Mouse (Mus musculus) stomach, embryonic 15.5 days (tissue): ENCODE results near the gene Tprn. TPM values are rescaled to one million over a fixed set of nuclear protein-coding genes. Genes with fewer than 3 reads are reported as not detected.
"Not testable (repeated sequence)": the region's sequence is repeated elsewhere in the genome, so short reads cannot be mapped to it uniquely, and the experiment has no call there.

Experiments used
- ATAC-seq: fragments of 200-750 bp; cut with Nextera tagmentation; 2 replicates; pipeline ENCODE4 v1.8.0; 2017; ENCODE audit warnings: low read depth, moderate number of reproducible peaks, moderate TSS enrichment; ENCODE audit not compliant: insufficient read depth, low FRiP score
- H3K27ac ChIP-seq: fragments of 300-500 bp; sonication (generic); 2 replicates; pipeline ENCODE4 v1.5.1; 2015; ENCODE audit warnings: mild to moderate bottlenecking, inconsistent platforms
- H3K27me3 ChIP-seq: fragments of 300-500 bp; sonication (generic); replicated peaks from 2 replicates; pipeline ENCODE4 v1.6.1; 2015; ENCODE audit warnings: inconsistent platforms
- H3K36me3 ChIP-seq: fragments of 300-500 bp; sonication (generic); 2 replicates; pipeline ENCODE4 v1.6.1; 2015; ENCODE audit warnings: inconsistent platforms
- H3K4me1 ChIP-seq: fragments of 300-500 bp; sonication (generic); 2 replicates; pipeline ENCODE4 v1.6.1; 2015; ENCODE audit warnings: inconsistent platforms
- H3K4me2 ChIP-seq: fragments of 300-500 bp; sonication (generic); 2 replicates; pipeline ENCODE4 v1.6.1; 2015; ENCODE audit warnings: mild to moderate bottlenecking, inconsistent platforms
- H3K4me3 ChIP-seq: fragments of 300-500 bp; sonication (generic); replicated peaks from 2 replicates; pipeline ENCODE4 v1.5.1; 2015; ENCODE audit warnings: inconsistent platforms
- H3K9ac ChIP-seq: fragments of 300-500 bp; sonication (generic); 2 replicates; pipeline ENCODE4 v1.6.1; 2015; ENCODE audit warnings: inconsistent platforms
- H3K9me3 ChIP-seq: fragments of 300-500 bp; sonication (generic); 2 replicates; pipeline ENCODE4 v1.6.1; 2016; ENCODE audit warnings: inconsistent platforms
- WGBS: fragments of 180-500 bp; shearing (Covaris S2); methylation state at CpG from one replicate; pipeline ENCODE4 v1.1.7; 2015; 5-methylcytosine and 5-hydroxymethylcytosine counted together
- polyA plus RNA-seq: library from polyadenylated mRNA; unstranded; fragments of >200 nt; fragmentation: Nextera tagmentation; extraction: Ambion mirVana; gene quantifications from 2 replicates; pipeline ENCODE4 v1.2.1, GENCODE M21; 2015

Gene Tprn
- polyA plus RNA-seq, 1 experiment from 2014 or later = 17.7 TPM

DNA sequence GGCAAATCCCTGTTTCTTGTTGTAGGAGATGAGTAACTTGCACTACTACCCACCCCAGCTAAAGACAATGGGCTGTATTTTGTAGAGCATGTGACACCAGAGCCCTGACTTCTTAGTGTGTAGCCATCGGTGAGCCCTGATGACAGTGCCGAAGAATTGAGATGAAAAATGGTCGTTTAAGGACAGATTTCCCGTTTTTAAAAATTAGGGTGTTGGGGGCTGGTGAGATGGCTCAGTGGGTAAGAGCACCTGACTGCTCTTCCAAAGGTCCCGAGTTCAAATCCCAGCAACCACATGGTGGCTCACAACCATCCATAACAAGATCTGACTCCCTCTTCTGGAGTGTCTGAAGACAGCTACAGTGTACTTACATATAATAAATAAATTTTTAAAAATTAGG is 5.2 kb upstream of the Tprn start:
- not testable (repeated sequence) for H3K27me3 ChIP-seq, ATAC-seq, H3K27ac ChIP-seq, H3K9me3 ChIP-seq, H3K9ac ChIP-seq, H3K36me3 ChIP-seq, H3K4me3 ChIP-seq, H3K4me2 ChIP-seq
- peaks cover 14% of the 10 kb centered on the region for H3K4me1 ChIP-seq
- WGBS = 86% methylated on average over 5 of the region's 5 CpGs

GRCm38 (mm10) chr2:25258887-25259286 is 3.5 kb upstream of the Tprn start:
- WGBS = 50% methylated on average over 2 of the region's 2 CpGs

GRCm38 (mm10) chr2:25261870-25262269 is 548 bp upstream of the Tprn start:
- peak overlapping the region; percentile 84 for H3K4me2 ChIP-seq
- no peaks in the 10 kb centered on the region for H3K9me3 ChIP-seq
- peaks cover 5% of the 10 kb centered on the region; the same call in 1 of the 2 replicates for H3K27me3 ChIP-seq
- WGBS = 51% methylated on average over 12 of the region's 12 CpGs
- peak overlapping the region; percentile 74 for H3K4me3 ChIP-seq
- H3K9ac ChIP-seq = no peak overlapping the region
- H3K27ac ChIP-seq = peak overlapping the region; percentile 77
- peaks cover 33% of the 10 kb centered on the region for H3K4me1 ChIP-seq
- no peak for ATAC-seq
- H3K36me3 ChIP-seq = no peaks in the 10 kb centered on the region

More at GRCm38 (mm10) chr2:25258887-25259286, 3.5 kb upstream of the Tprn start:
- no peaks in the 10 kb centered on the region for H3K36me3 ChIP-seq
- no peak overlapping the region for H3K4me3 ChIP-seq
- no peak overlapping the region for H3K9ac ChIP-seq
- H3K4me2 ChIP-seq = no peak overlapping the region
- peaks cover 4% of the 10 kb centered on the region; the same call in 1 of the 2 replicates for H3K27me3 ChIP-seq
- no peak overlapping the region for H3K27ac ChIP-seq
- H3K4me1 ChIP-seq = peaks cover 22% of the 10 kb centered on the region
- no peaks in the 10 kb centered on the region for H3K9me3 ChIP-seq
- no peak for ATAC-seq

GRCm38 (mm10) chr2:25262795-25263622 is 591 bp downstream of the Tprn start:
- WGBS = under 1% methylated on average over 82 of the region's 82 CpGs

DNA sequence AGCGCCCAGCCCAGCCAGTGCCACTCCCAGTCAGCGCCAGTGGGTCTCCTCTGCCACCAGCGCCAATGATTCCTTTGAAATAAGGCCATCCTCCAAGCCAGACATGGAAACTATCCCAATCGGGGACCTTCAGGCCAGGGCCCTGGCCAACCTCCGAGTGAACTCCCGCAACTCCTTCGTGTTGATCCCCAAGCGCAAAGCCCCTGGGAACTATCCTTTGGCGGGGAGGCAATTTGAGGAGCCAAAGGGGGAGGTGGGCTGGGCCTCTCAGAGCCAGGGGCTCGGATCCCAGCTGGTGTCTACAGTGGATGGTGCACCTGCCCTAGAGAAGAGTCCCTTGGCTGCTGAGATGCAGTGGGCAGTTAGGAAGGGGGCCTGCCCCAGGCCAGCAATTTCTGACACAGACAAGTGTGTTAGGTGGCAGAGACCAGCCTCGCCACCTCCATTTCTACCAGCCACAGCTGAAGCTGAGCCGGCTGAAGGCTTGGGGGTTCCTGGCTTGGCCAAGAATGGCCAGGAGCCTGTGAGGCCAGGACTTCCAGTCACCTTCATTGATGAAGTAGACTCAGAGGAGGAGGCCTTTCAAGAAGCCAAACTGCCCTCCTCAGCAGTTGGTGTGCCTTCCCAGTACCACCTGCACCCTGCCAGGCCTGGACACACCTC is 1.3 kb downstream of the Tprn start:
- H3K27ac ChIP-seq = no peak overlapping the region
- 24% methylated on average over 12 of the region's 12 CpGs for WGBS
- H3K36me3 ChIP-seq = no peaks in the 10 kb centered on the region
- ATAC-seq = no peak
- H3K4me3 ChIP-seq = peak overlapping the region; percentile 74
- no peaks in the 10 kb centered on the region for H3K9me3 ChIP-seq
- H3K27me3 ChIP-seq = peaks cover 5% of the 10 kb centered on the region; the same call in 1 of the 2 replicates
- peaks cover 41% of the 10 kb centered on the region for H3K4me1 ChIP-seq
- peak overlapping the region; percentile 27; the same call in 1 of the 2 replicates for H3K9ac ChIP-seq
- peak overlapping the region; percentile 84 for H3K4me2 ChIP-seq

More at GRCm38 (mm10) chr2:25262795-25263622, 591 bp downstream of the Tprn start:
- peaks cover 5% of the 10 kb centered on the region; the same call in 1 of the 2 replicates for H3K27me3 ChIP-seq
- peak overlapping the region; percentile 74 for H3K4me3 ChIP-seq
- peaks cover 41% of the 10 kb centered on the region for H3K4me1 ChIP-seq
- no peaks in the 10 kb centered on the region for H3K9me3 ChIP-seq
- ATAC-seq = peak; percentile 2; the same call in 1 of the 2 replicates
- peak overlapping the region; percentile 48 for H3K27ac ChIP-seq
- peak overlapping the region; percentile 84 for H3K4me2 ChIP-seq
- H3K9ac ChIP-seq = peak overlapping the region; percentile 27; the same call in 1 of the 2 replicates
- no peaks in the 10 kb centered on the region for H3K36me3 ChIP-seq

- ATAC-seq = no peak
- peaks cover 41% of the 10 kb centered on the region for H3K4me1 ChIP-seq
- WGBS = 76% methylated on average over 5 of the region's 5 CpGs
- H3K27me3 ChIP-seq = peaks cover 5% of the 10 kb centered on the region; the same call in 1 of the 2 replicates
- peaks cover 4% of the 10 kb centered on the region; the same call in 1 of the 2 replicates for H3K36me3 ChIP-seq
- no peak overlapping the region for H3K27ac ChIP-seq
- H3K9me3 ChIP-seq = no peaks in the 10 kb centered on the region
- peak overlapping the region; percentile 84 for H3K4me2 ChIP-seq
- peak overlapping the region; percentile 74 for H3K4me3 ChIP-seq
- no peak overlapping the region for H3K9ac ChIP-seq
Observed at GRCm38 (mm10) chr2:25264286-25264660, 1.9 kb downstream of the Tprn start.

DNA sequence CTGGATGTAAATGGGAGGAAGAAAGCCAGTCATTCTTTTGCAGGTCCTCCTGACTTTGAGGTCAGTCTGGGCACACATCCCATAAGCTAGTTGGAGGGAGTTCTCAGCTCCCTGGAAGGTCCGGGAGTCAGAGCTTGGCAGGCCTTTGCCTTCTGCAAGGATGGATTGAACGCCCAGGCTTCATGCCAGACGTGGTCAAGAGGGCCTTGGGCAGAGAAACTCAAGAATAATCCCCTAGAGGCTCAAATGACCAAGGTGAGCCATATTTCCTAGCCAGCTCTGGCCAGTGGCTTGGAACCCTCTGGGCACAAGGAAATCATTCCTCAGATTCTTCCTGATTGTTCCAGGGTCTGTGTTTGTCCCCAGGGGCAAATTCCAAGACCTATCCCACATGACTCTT is 2.4 kb downstream of the Tprn start:
- H3K27me3 ChIP-seq = peaks cover 5% of the 10 kb centered on the region; the same call in 1 of the 2 replicates
- H3K36me3 ChIP-seq = peaks cover 9% of the 10 kb centered on the region; the same call in 1 of the 2 replicates
- no peak overlapping the region for H3K9ac ChIP-seq
- H3K4me1 ChIP-seq = peaks cover 41% of the 10 kb centered on the region
- no peak overlapping the region for H3K27ac ChIP-seq
- no peak for ATAC-seq
- no peaks in the 10 kb centered on the region for H3K9me3 ChIP-seq
- WGBS = 78% methylated on average over 3 of the region's 3 CpGs
- peak overlapping the region; percentile 74 for H3K4me3 ChIP-seq
- H3K4me2 ChIP-seq = peak overlapping the region; percentile 84

DNA sequence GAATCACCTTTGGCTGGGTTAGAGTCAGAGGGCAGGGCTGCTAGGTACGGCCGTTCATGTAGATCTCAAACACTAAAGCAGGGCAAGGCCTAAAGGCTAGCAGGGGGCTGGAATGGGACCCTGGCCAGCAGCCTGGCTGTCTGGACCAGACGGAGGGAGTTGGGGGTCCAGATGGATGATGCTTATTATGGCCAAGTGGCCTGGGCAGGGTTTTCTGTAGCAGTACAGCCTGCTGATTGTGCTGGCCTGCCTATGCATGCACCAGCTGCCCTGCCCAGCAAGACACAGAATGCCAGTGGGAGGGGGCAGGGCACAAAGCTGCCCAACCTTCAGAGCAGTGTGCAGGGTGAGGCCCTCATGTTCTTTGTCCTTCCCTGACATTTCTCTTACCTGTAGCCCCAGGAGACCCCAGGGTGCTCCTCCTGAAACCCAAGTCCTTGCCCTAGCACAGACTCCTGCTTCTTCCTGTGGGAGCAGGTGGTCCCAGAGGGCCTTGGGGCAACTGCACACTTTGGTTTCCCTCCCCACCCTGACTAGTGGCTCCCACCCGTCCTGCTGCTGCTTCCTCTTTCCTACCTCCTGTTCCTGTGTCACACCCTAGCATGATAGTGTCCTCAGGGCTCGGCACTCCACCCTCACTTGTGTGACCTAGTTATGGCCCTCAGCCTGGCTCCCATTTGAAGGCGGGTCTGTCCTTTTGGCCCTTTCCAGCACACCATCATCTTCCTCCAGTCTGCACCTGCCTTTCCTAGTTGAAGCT is 3.7 kb downstream of the Tprn start:
- H3K9me3 ChIP-seq = no peaks in the 10 kb centered on the region
- peaks cover 17% of the 10 kb centered on the region; the same call in 1 of the 2 replicates for H3K36me3 ChIP-seq
- peaks cover 50% of the 10 kb centered on the region for H3K4me1 ChIP-seq
- H3K4me3 ChIP-seq = peak overlapping the region; percentile 74; the same call in 1 of the 2 replicates
- H3K27me3 ChIP-seq = peaks cover 5% of the 10 kb centered on the region; the same call in 1 of the 2 replicates
- WGBS = 54% methylated on average over 6 of the region's 6 CpGs
- no peak for ATAC-seq
- H3K27ac ChIP-seq = peak overlapping the region; percentile 86
- H3K4me2 ChIP-seq = peak overlapping the region; percentile 84
- H3K9ac ChIP-seq = no peak overlapping the region

- no peak overlapping the region for H3K9ac ChIP-seq
- H3K4me2 ChIP-seq = peak overlapping the region; percentile 84
- H3K36me3 ChIP-seq = peaks cover 17% of the 10 kb centered on the region; the same call in 1 of the 2 replicates
- 23% methylated on average over 2 of the region's 2 CpGs for WGBS
- H3K4me3 ChIP-seq = peak overlapping the region; percentile 74; the same call in 1 of the 2 replicates
- no peaks in the 10 kb centered on the region for H3K9me3 ChIP-seq
- ATAC-seq = no peak
- peaks cover 56% of the 10 kb centered on the region for H3K4me1 ChIP-seq
- H3K27me3 ChIP-seq = peaks cover 5% of the 10 kb centered on the region; the same call in 1 of the 2 replicates
- peak overlapping the region; percentile 86 for H3K27ac ChIP-seq
Observed at GRCm38 (mm10) chr2:25266720-25267119, 4.3 kb downstream of the Tprn start.

GRCm38 (mm10) chr2:25267241-25267640 is 4.8 kb downstream of the Tprn start:
- H3K27ac ChIP-seq = peak overlapping the region; percentile 86
- H3K9ac ChIP-seq = no peak overlapping the region
- peaks cover 57% of the 10 kb centered on the region for H3K4me1 ChIP-seq
- no peak overlapping the region; the same call in 1 of the 2 replicates for H3K4me3 ChIP-seq
- H3K9me3 ChIP-seq = no peaks in the 10 kb centered on the region
- peaks cover 17% of the 10 kb centered on the region; the same call in 1 of the 2 replicates for H3K36me3 ChIP-seq
- H3K4me2 ChIP-seq = peak overlapping the region; percentile 84
- H3K27me3 ChIP-seq = peaks cover 5% of the 10 kb centered on the region; the same call in 1 of the 2 replicates
- no peak for ATAC-seq

- WGBS = 73% methylated on average over 4 of the region's 4 CpGs
- Histone ChIP-seq H3K27ac (no peak overlapping the region), H3K4me2 (peak overlapping the region; percentile 84; the same call in 1 of the 2 replicates), H3K4me1 (peaks cover 58% of the 10 kb centered on the region), H3K4me3 (no peak overlapping the region), H3K36me3 (peaks cover 17% of the 10 kb centered on the region; the same call in 1 of the 2 replicates), H3K9ac (no peak overlapping the region), H3K9me3 (no peaks in the 10 kb centered on the region), H3K27me3 (peaks cover 5% of the 10 kb centered on the region; the same call in 1 of the 2 replicates)
- no peak for ATAC-seq
Observed at GRCm38 (mm10) chr2:25267746-25268309, 5.4 kb downstream of the Tprn start.
